Mouse (Mus musculus): ENCODE data around the gene Zswim1. TPM values are rescaled to one million over a fixed set of nuclear protein-coding genes. Genes with fewer than 3 reads are reported as not detected.

The Zswim1 gene
- polyA plus RNA-seq, 1 experiment = 7.7 TPM

DNA sequence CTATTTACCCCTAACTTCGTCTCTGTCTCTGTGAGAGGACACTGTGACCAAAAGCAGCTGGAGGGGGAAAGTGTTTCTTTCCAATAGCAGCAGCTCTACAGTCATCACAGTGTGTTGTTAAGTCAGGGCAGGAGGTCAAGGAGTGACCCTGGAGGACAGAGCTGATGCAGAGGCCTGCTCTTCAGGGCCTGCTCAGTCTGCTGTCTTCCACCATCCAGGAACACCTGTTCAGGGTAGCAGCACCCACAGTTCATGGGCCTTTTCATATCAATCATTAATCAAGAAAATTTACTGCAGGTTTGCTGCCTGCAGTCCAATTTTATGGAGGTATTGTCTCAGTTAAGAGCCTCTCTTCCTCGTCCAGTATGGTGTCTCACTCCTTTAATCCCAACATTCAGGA, 8.9 kb upstream of the Zswim1 start:
- H3K36me3 ChIP-seq (ENCODE audit: control insufficient read depth, insufficient read depth, low read length) = 0 out of 2 replicates have a peak, but pooled peaks cover 1% of the 10 kb centered on the region
- H3K4me1 ChIP-seq (ENCODE audit: control insufficient read depth, insufficient read depth, insufficient read length) = no peaks in the 10 kb centered on the region
- no peak overlapping the region for H3K4me3 ChIP-seq (ENCODE audit: extremely low read depth, insufficient read depth, insufficient read length)
- H3K27ac ChIP-seq (ENCODE audit: insufficient read depth, low read length) = no peak overlapping the region
- DNase-seq (ENCODE audit: low read depth in 1 of 2, low spot score in 2 of 2) = no peak
- TF ChIP-seq CTCF (IDR thresholded peaks at IDR 0.05; ENCODE audit: extremely low read depth, insufficient read depth, insufficient read length, insufficient replicate concordance) = no peak
- TF ChIP-seq POLR2A (IDR thresholded peaks at IDR 0.05; ENCODE audit: low read depth, low read length) = no peak
- no peaks in the 10 kb centered on the region for H3K27me3 ChIP-seq (ENCODE audit: control insufficient read depth, insufficient read depth, low read length)
- WGBS = 84% methylated on average over 2 of the region's 2 CpGs

GRCm38 (mm10) chr2:164815348-164815747, 7.1 kb upstream of the Zswim1 start:
- Histone ChIP-seq H3K27ac (ENCODE audit: insufficient read depth, low read length) (no peak overlapping the region), H3K4me1 (ENCODE audit: control insufficient read depth, insufficient read depth, insufficient read length) (no peaks in the 10 kb centered on the region), H3K36me3 (ENCODE audit: control insufficient read depth, insufficient read depth, low read length) (0 out of 2 replicates have a peak, but pooled peaks cover 2% of the 10 kb centered on the region), H3K27me3 (ENCODE audit: control insufficient read depth, insufficient read depth, low read length) (no peaks in the 10 kb centered on the region), H3K4me3 (ENCODE audit: extremely low read depth, insufficient read depth, insufficient read length) (no peak overlapping the region)
- no peak for DNase-seq (ENCODE audit: low read depth in 1 of 2, low spot score in 2 of 2)
- whole genome bisulfite sequencing = 63% methylated on average over 5 of the region's 5 CpGs
- no peak for TF ChIP-seq POLR2A (IDR thresholded peaks at IDR 0.05; ENCODE audit: low read depth, low read length)
- no peak for TF ChIP-seq CTCF (IDR thresholded peaks at IDR 0.05; ENCODE audit: extremely low read depth, insufficient read depth, insufficient read length, insufficient replicate concordance)

GRCm38 (mm10) chr2:164815821-164816220, 6.7 kb upstream of the Zswim1 start:
- Histone ChIP-seq H3K36me3 (ENCODE audit: control insufficient read depth, insufficient read depth, low read length) (0 out of 2 replicates have a peak, but pooled peaks cover 3% of the 10 kb centered on the region), H3K4me1 (ENCODE audit: control insufficient read depth, insufficient read depth, insufficient read length) (no peaks in the 10 kb centered on the region), H3K27ac (ENCODE audit: insufficient read depth, low read length) (no peak overlapping the region), H3K27me3 (ENCODE audit: control insufficient read depth, insufficient read depth, low read length) (no peaks in the 10 kb centered on the region), H3K4me3 (ENCODE audit: extremely low read depth, insufficient read depth, insufficient read length) (no peak overlapping the region)
- TF ChIP-seq POLR2A (IDR thresholded peaks at IDR 0.05; ENCODE audit: low read depth, low read length) (no peak), CTCF (IDR thresholded peaks at IDR 0.05; ENCODE audit: extremely low read depth, insufficient read depth, insufficient read length, insufficient replicate concordance) (no peak)
- WGBS = 92% methylated on average over 8 of the region's 8 CpGs
- no peak for DNase-seq (ENCODE audit: low read depth in 1 of 2, low spot score in 2 of 2)

DNA sequence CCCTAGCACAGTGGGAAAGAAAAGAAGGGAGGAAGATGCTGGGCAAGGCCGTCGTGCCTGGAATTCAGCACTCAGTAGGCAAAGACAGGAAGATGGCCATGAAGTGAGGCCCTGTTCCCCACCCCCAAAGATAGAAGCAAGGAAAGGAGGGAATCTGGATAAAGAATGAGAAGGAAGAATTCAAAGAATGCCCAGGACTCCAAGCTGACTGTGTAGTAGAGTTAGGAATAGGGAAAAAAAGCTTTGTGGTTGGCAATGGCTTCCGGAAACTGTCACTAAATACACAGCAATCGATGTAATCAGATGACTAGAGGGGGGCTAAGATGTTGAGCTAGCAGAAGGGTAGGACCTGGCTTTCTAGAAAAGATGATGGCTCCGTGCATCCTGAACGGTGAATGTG, 5.3 kb upstream of the Zswim1 start:
- no peak overlapping the region for H3K4me3 ChIP-seq (ENCODE audit: extremely low read depth, insufficient read depth, insufficient read length)
- no peaks in the 10 kb centered on the region for H3K27me3 ChIP-seq (ENCODE audit: control insufficient read depth, insufficient read depth, low read length)
- no peaks in the 10 kb centered on the region for H3K4me1 ChIP-seq (ENCODE audit: control insufficient read depth, insufficient read depth, insufficient read length)
- H3K36me3 ChIP-seq (ENCODE audit: control insufficient read depth, insufficient read depth, low read length) = peaks cover 6% of the 10 kb centered on the region; the same call in 1 of the 2 replicates
- 91% methylated on average over 6 of the region's 6 CpGs for WGBS
- TF ChIP-seq POLR2A (IDR thresholded peaks at IDR 0.05; ENCODE audit: low read depth, low read length) (no peak), CTCF (IDR thresholded peaks at IDR 0.05; ENCODE audit: extremely low read depth, insufficient read depth, insufficient read length, insufficient replicate concordance) (no peak)
- DNase-seq (ENCODE audit: low read depth in 1 of 2, low spot score in 2 of 2) = no peak
- H3K27ac ChIP-seq (ENCODE audit: insufficient read depth, low read length) = no peak overlapping the region

DNA sequence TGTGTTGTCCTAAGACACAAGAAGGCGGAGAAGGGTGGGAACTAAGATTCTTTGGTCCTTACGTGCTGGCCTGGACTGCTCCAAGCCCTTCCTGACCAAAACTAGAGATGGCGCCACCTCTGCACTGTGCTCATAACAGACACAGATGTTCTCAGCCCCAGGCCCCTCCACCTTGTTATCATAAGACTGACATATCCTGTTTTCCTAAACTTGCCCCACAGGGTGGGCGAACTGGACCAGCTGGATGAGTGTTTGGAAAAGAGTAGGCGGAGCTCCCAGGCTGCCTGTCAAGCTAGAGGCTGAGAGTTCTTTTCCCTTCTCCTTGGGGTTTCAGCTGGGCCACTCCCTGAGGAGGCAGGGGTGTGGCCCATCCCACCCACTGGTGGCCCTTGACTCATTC, 4.8 kb upstream of the Zswim1 start:
- 90% methylated on average over 5 of the region's 5 CpGs for WGBS
- H3K27me3 ChIP-seq (ENCODE audit: control insufficient read depth, insufficient read depth, low read length) = no peaks in the 10 kb centered on the region
- H3K4me1 ChIP-seq (ENCODE audit: control insufficient read depth, insufficient read depth, insufficient read length) = no peaks in the 10 kb centered on the region
- TF ChIP-seq POLR2A (IDR thresholded peaks at IDR 0.05; ENCODE audit: low read depth, low read length) (no peak), CTCF (IDR thresholded peaks at IDR 0.05; ENCODE audit: extremely low read depth, insufficient read depth, insufficient read length, insufficient replicate concordance) (no peak)
- DNase-seq (ENCODE audit: low read depth in 1 of 2, low spot score in 2 of 2) = no peak
- no peak overlapping the region for H3K27ac ChIP-seq (ENCODE audit: insufficient read depth, low read length)
- H3K4me3 ChIP-seq (ENCODE audit: extremely low read depth, insufficient read depth, insufficient read length) = no peak overlapping the region
- H3K36me3 ChIP-seq (ENCODE audit: control insufficient read depth, insufficient read depth, low read length) = peaks cover 6% of the 10 kb centered on the region; the same call in 1 of the 2 replicates

- no peak overlapping the region for H3K27ac ChIP-seq (ENCODE audit: insufficient read depth, low read length)
- no peaks in the 10 kb centered on the region for H3K4me1 ChIP-seq (ENCODE audit: control insufficient read depth, insufficient read depth, insufficient read length)
- 92% methylated on average over 6 of the region's 6 CpGs for WGBS
- TF ChIP-seq CTCF (IDR thresholded peaks at IDR 0.05; ENCODE audit: extremely low read depth, insufficient read depth, insufficient read length, insufficient replicate concordance) (no peak), POLR2A (IDR thresholded peaks at IDR 0.05; ENCODE audit: low read depth, low read length) (no peak)
- DNase-seq (ENCODE audit: low read depth in 1 of 2, low spot score in 2 of 2) = no peak
- H3K4me3 ChIP-seq (ENCODE audit: extremely low read depth, insufficient read depth, insufficient read length) = no peak overlapping the region
- H3K36me3 ChIP-seq (ENCODE audit: control insufficient read depth, insufficient read depth, low read length) = peaks cover 19% of the 10 kb centered on the region
- no peaks in the 10 kb centered on the region for H3K27me3 ChIP-seq (ENCODE audit: control insufficient read depth, insufficient read depth, low read length)
Observed at GRCm38 (mm10) chr2:164821060-164821459, 1.4 kb upstream of the Zswim1 start.

- peak overlapping the region; percentile 84 for H3K27ac ChIP-seq (ENCODE audit: insufficient read depth, low read length)
- H3K27me3 ChIP-seq (ENCODE audit: control insufficient read depth, insufficient read depth, low read length) = no peaks in the 10 kb centered on the region
- WGBS = under 1% methylated on average over 10 of the region's 10 CpGs
- TF ChIP-seq POLR2A (IDR thresholded peaks at IDR 0.05; ENCODE audit: low read depth, low read length) = no peak
- no peak for TF ChIP-seq CTCF (IDR thresholded peaks at IDR 0.05; ENCODE audit: extremely low read depth, insufficient read depth, insufficient read length, insufficient replicate concordance)
- H3K36me3 ChIP-seq (ENCODE audit: control insufficient read depth, insufficient read depth, low read length) = peaks cover 27% of the 10 kb centered on the region
- no peaks in the 10 kb centered on the region for H3K4me1 ChIP-seq (ENCODE audit: control insufficient read depth, insufficient read depth, insufficient read length)
- no peak for DNase-seq (ENCODE audit: low read depth in 1 of 2, low spot score in 2 of 2)
- peak overlapping the region; percentile 97 for H3K4me3 ChIP-seq (ENCODE audit: extremely low read depth, insufficient read depth, insufficient read length)
Observed at GRCm38 (mm10) chr2:164823181-164823585, 697 bp downstream of the Zswim1 start.
